Mouse (Mus musculus) MEL (cell line): ENCODE measurements around the gene Slc12a4. TPM values are rescaled to one million over a fixed set of nuclear protein-coding genes. Genes with fewer than 3 reads are reported as not detected.

ENCODE experiments used
- DNase-seq: peaks from one replicate; pipeline ENCODE4 v3.0.0; 2011; ENCODE audit warnings: low read depth, low spot score
- H3K27ac ChIP-seq: 2 replicates; pipeline ENCODE4 v1.5.1; 2012; ENCODE audit warnings: low read depth, mild to moderate bottlenecking, control low read depth, low read length, moderate library complexity; ENCODE audit not compliant: control insufficient read depth
- H3K27me3 ChIP-seq, 2 experiments: fragments of 150-350 bp in 1 of 2; sonication (generic) in 1 of 2; 2 replicates each; pipeline ENCODE4 v1.6.1; 2012; ENCODE audit warnings: low read length in 2 of 2, mild to moderate bottlenecking in 2 of 2, improper control_type of control experiment in 1 of 2, moderate library complexity in 1 of 2; ENCODE audit not compliant: insufficient read depth in 2 of 2, control insufficient read depth in 1 of 2
- H3K36me3 ChIP-seq, 2 experiments: 2 replicates each; pipeline ENCODE4 v1.6.1; 2012 to 2014; ENCODE audit warnings: low read length in 2 of 2, improper control_type of control experiment in 1 of 2, inconsistent platforms in 1 of 2, mild to moderate bottlenecking in 1 of 2; ENCODE audit not compliant: insufficient read depth in 2 of 2, control insufficient read depth in 1 of 2
- H3K4me1 ChIP-seq, 2 experiments: fragments of 150-350 bp in 1 of 2; sonication (generic) in 1 of 2; 2 replicates each; pipeline ENCODE4 v1.6.1; 2012; ENCODE audit warnings: low read length in 2 of 2, improper control_type of control experiment in 1 of 2, mild to moderate bottlenecking in 1 of 2; ENCODE audit not compliant: insufficient read depth in 2 of 2, control insufficient read depth in 1 of 2
- H3K4me3 ChIP-seq, 2 experiments: fragments of 150-350 bp in 1 of 2; sonication (generic) in 1 of 2; 2 replicates each; pipeline ENCODE4 v1.5.1; 2012; ENCODE audit warnings: low read depth in 2 of 2, low read length in 2 of 2, mild to moderate bottlenecking in 2 of 2, moderate library complexity in 2 of 2, control low read depth in 1 of 2, improper control_type of control experiment in 1 of 2; ENCODE audit not compliant: control insufficient read depth in 1 of 2, insufficient read depth in 1 of 2
- H3K79me2 ChIP-seq: 2 replicates; pipeline ENCODE4 v1.6.1; 2012; ENCODE audit warnings: mild to moderate bottlenecking, low read length, moderate library complexity; ENCODE audit not compliant: control insufficient read depth, poor library complexity, insufficient read depth
- H3K9ac ChIP-seq: 2 replicates; pipeline ENCODE4 v1.6.1; 2012; ENCODE audit warnings: low read depth, mild to moderate bottlenecking, control low read depth, low read length, moderate library complexity; ENCODE audit not compliant: control insufficient read depth, poor library complexity, severe bottlenecking
- H3K9me3 ChIP-seq: fragments of 150-350 bp; sonication (generic); replicated peaks from 2 replicates; pipeline ENCODE4 v1.6.1; 2012; ENCODE audit warnings: mild to moderate bottlenecking, low read length, improper control_type of control experiment, moderate library complexity; ENCODE audit not compliant: insufficient read depth
- CHD2 ChIP-seq: IDR thresholded peaks from 2 replicates; pipeline ENCODE4 v1.6.1; 2011; ENCODE audit warnings: low read length, improper control_type of control experiment
- EP300 ChIP-seq, 2 experiments: IDR thresholded peaks; 2 replicates each; pipeline ENCODE4 v1.6.1; 2011; ENCODE audit warnings: improper control_type of control experiment in 2 of 2, low read length in 2 of 2, low read depth in 1 of 2, mild to moderate bottlenecking in 1 of 2
- ETS1 ChIP-seq: IDR thresholded peaks from 2 replicates; pipeline ENCODE4 v1.6.1; 2012; ENCODE audit warnings: low read depth, mild to moderate bottlenecking, inconsistent platforms, low read length, improper control_type of control experiment, moderate library complexity
- HCFC1 ChIP-seq: IDR thresholded peaks from 2 replicates; pipeline ENCODE4 v1.6.1; 2012; ENCODE audit warnings: low read depth, mild to moderate bottlenecking, inconsistent platforms, low read length, improper control_type of control experiment, moderate library complexity
- JUND ChIP-seq: IDR thresholded peaks from 2 replicates; pipeline ENCODE4 v1.6.1; 2011; ENCODE audit warnings: low read depth, mild to moderate bottlenecking, improper control_type of control experiment, low read length
- KAT2A ChIP-seq: conservative IDR thresholded peaks from 2 replicates; pipeline ENCODE4 v1.6.1; 2012; ENCODE audit warnings: low read depth, low read length, improper control_type of control experiment, inconsistent platforms
- MAFK ChIP-seq: IDR thresholded peaks from 2 replicates; pipeline ENCODE4 v1.6.1; 2011; ENCODE audit warnings: low read depth, mild to moderate bottlenecking, low read length, improper control_type of control experiment, borderline replicate concordance
- MAX ChIP-seq: IDR thresholded peaks from 2 replicates; pipeline ENCODE4 v1.6.1; 2011; ENCODE audit warnings: low read length, improper control_type of control experiment
- MAZ ChIP-seq: IDR thresholded peaks from 2 replicates; pipeline ENCODE4 v1.6.1; 2012; ENCODE audit warnings: low read depth, mild to moderate bottlenecking, inconsistent platforms, low read length, improper control_type of control experiment
- MXI1 ChIP-seq: IDR thresholded peaks from 2 replicates; pipeline ENCODE4 v1.6.1; 2011; ENCODE audit warnings: mild to moderate bottlenecking, low read depth, low read length, improper control_type of control experiment
- MYC ChIP-seq: IDR thresholded peaks from 2 replicates; pipeline ENCODE4 v1.6.1; 2011; ENCODE audit warnings: low read depth, mild to moderate bottlenecking, low read length, improper control_type of control experiment, moderate library complexity
- NELFE ChIP-seq: IDR thresholded peaks from 2 replicates; pipeline ENCODE4 v1.6.1; 2011; ENCODE audit warnings: low read depth, low read length, improper control_type of control experiment
- NRF1 ChIP-seq: IDR thresholded peaks from 2 replicates; pipeline ENCODE4 v1.6.1; 2014; ENCODE audit warnings: low read depth, mild to moderate bottlenecking, inconsistent platforms, low read length, improper control_type of control experiment, moderate library complexity; ENCODE audit not compliant: poor library complexity, insufficient read depth, severe bottlenecking
- POLR2A ChIP-seq, 2 experiments: IDR thresholded peaks; 2 replicates each; pipeline ENCODE4 v1.6.1; 2011 to 2012; ENCODE audit warnings: low read length in 2 of 2, mild to moderate bottlenecking in 2 of 2, control low read depth in 1 of 2, improper control_type of control experiment in 1 of 2, low read depth in 1 of 2, moderate library complexity in 1 of 2; ENCODE audit not compliant: control insufficient read depth in 1 of 2, insufficient read depth in 1 of 2, poor library complexity in 1 of 2
- POLR2AphosphoS5 ChIP-seq: IDR thresholded peaks from 2 replicates; pipeline ENCODE4 v1.6.1; 2012; ENCODE audit warnings: low read depth, borderline replicate concordance, mild to moderate bottlenecking, inconsistent platforms, low read length, moderate library complexity, mixed read lengths
- RAD21 ChIP-seq: IDR thresholded peaks from 2 replicates; pipeline ENCODE4 v1.6.1; 2011; ENCODE audit warnings: mild to moderate bottlenecking, low read depth, low read length, improper control_type of control experiment
- SIN3A ChIP-seq: IDR thresholded peaks from 2 replicates; pipeline ENCODE4 v1.6.1; 2012; ENCODE audit warnings: low read length, improper control_type of control experiment, inconsistent platforms
- TBP ChIP-seq: IDR thresholded peaks from 2 replicates; pipeline ENCODE4 v1.8.0; 2011; ENCODE audit warnings: low read depth, low read length, improper control_type of control experiment
- TCF12 ChIP-seq: IDR thresholded peaks from 2 replicates; pipeline ENCODE4 v1.6.1; 2014; ENCODE audit warnings: low read depth, mild to moderate bottlenecking, inconsistent platforms, low read length, improper control_type of control experiment, moderate library complexity
- ZKSCAN1 ChIP-seq: IDR thresholded peaks from 2 replicates; pipeline ENCODE4 v1.6.1; 2012; ENCODE audit warnings: low read depth, mild to moderate bottlenecking, inconsistent platforms, low read length, improper control_type of control experiment, moderate library complexity
- ZMIZ1 ChIP-seq: IDR thresholded peaks from 2 replicates; pipeline ENCODE4 v1.6.1; 2012; ENCODE audit warnings: low read depth, mild to moderate bottlenecking, inconsistent platforms, low read length, improper control_type of control experiment, moderate library complexity
- ZNF384 ChIP-seq: IDR thresholded peaks from 2 replicates; pipeline ENCODE4 v1.6.1; 2012; ENCODE audit warnings: low read depth, mild to moderate bottlenecking, inconsistent platforms, low read length, improper control_type of control experiment
- polyA plus RNA-seq, 2 experiments: library from polyadenylated mRNA; stranded (reverse) in 1 of 2; unstranded in 1 of 2; fragments of >175 nt in 1 of 2; fragments of >200 nt in 1 of 2; gene quantifications; 2 replicates each; pipeline versions ENCODE4 v1.2.1 to v1.2.4; 2012; ENCODE audit warnings: low replicate concordance in 2 of 2, low read depth in 1 of 2; ENCODE audit not compliant: insufficient read length in 2 of 2, insufficient read depth in 1 of 2, missing spikeins in 1 of 2
- total RNA-seq: library from RNA; depleted of rRNA; stranded (reverse); fragments of 300-350 nt; gene quantifications from 2 replicates; pipeline ENCODE4 v1.2.3, GENCODE M21; 2012

Slc12a4 gene
- total and polyA plus RNA-seq, 3 experiments: 25.6 to 32.3 TPM; not detected in 1

DNA sequence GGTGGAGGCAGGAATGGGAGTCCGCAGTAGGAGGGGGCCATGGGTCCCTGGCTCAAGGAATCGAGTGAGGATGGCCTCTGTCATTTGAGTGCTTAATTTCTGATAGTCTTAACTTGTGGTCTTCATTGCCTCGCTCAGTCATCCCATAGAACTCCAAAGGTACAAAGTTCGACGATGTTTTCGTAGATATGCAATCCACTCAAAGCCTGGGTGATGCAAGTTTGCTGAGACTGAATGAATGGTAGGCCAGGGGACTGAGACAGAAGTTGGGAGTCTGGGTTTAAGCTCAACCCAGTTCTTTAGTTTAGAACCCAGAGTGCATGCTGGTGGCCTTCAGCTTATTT, 45.7 kb upstream of the Slc12a4 start, which contains the start of gene Ddx28:
Gene Ddx28 (minus strand): TSS at position 240 of the 344 bp plus-strand sequence.
- no peaks in the 10 kb centered on the region for H3K9me3 ChIP-seq
- peaks cover 2 to 18% of the 10 kb centered on the region in 2 experiments for H3K4me1 ChIP-seq
- peak within 1 kb of the TSS; percentile 82 for H3K27ac ChIP-seq
- no peaks in the 10 kb centered on the region for H3K27me3 ChIP-seq
- H3K4me3 ChIP-seq: peak within 1 kb of the TSS; percentile 66 to 92
- TF ChIP-seq KAT2A: no peak
- TF ChIP-seq ETS1: no peak
- TF ChIP-seq EP300 (IDR thresholded peaks at IDR 0.05; ENCODE audit: low read depth in 1 of 2, low read length in 2 of 2): no peak
- no peak for TF ChIP-seq MAFK
- no peak for TF ChIP-seq POLR2AphosphoS5
- peak within 1 kb of the TSS; percentile 88 for H3K9ac ChIP-seq
- H3K36me3 ChIP-seq: peaks cover 0 to 18% of the 10 kb centered on the region in 2 experiments; a peak in 2 of 4 replicates
- H3K79me2 ChIP-seq: peaks cover 16% of the 10 kb centered on the region
- DNase-seq: no peak

DNA sequence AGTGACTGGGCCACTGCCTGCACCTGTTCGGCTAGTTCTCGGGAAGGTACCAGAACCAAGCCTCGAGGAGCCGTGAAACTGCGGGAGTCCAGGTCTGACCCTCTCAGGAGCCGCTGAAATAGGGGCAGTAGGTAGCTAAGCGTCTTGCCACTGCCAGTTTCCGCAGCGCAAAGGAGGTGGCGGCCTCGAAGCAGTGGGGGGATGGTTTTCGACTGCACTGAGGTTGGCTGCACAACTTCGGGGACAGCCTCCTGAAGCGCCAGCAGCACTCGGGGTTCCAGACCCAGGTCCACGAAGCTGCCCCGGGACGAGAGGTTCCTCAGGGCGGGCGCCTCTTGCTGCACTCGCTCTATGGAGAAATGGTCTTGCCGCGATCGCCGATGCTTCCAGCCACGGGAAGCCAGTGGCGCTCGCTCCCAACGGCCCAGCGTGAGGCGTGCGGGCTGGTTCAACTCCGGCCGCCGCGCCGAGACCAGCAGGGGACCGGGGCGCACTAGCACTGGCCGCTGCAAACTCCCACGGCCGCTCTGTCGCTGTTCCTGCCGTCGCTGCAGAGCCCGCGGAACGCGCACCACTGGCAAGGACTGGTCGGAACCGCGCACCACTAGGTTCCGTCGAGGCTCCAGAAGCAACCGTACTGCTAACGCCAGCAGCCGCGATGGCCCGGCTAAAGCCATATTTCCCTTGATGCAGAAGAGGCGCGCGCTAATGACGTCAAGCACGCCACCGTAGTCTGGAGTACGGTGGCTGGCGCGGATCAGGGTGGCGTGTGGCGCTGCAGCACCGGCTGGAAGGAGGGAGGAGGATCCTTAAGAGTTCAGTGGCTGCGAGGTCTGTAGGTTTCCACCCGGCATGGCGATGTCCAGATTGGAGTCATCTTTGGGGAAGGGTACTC, 45.1 kb upstream of the Slc12a4 start:
- Histone ChIP-seq H3K4me1 (peaks cover under 1 to 13% of the 10 kb centered on the region in 2 experiments), H3K9ac (peak overlapping the region; percentile 88), H3K9me3 (no peaks in the 10 kb centered on the region), H3K79me2 (peaks cover 16% of the 10 kb centered on the region), H3K36me3 (peaks cover 0 to 12% of the 10 kb centered on the region in 2 experiments; a peak in 2 of 4 replicates), H3K27me3 (no peaks in the 10 kb centered on the region), H3K27ac (peak overlapping the region; percentile 82), H3K4me3 (peak overlapping the region; percentile 66 to 92)
- TF ChIP-seq MXI1 (peak; percentile 95), NRF1 (peak; percentile 42; the same call in 1 of the 2 replicates), POLR2A (IDR thresholded peaks at IDR 0.05; ENCODE audit: control insufficient read depth in 1 of 2, insufficient read depth in 1 of 2, low read depth in 1 of 2, low read length in 2 of 2, poor library complexity in 1 of 2) (peak; percentile 89 to 91), ZKSCAN1 (no peak), SIN3A (peak; percentile 99), TCF12 (peak; percentile 65), RAD21 (no peak), ZMIZ1 (peak; percentile 57; the same call in 1 of the 2 replicates), JUND (no peak), ETS1 (peak; percentile 59), HCFC1 (peak; percentile 97), CHD2 (no peak), MAZ (peak; percentile 75; the same call in 1 of the 2 replicates), MAX (peak; percentile 75), NELFE (peak; percentile 90), TBP (peak; percentile 80), ZNF384 (0 out of 2 replicates have a peak, but pooled peaks have one; percentile 14), MYC (peak; percentile 83; the same call in 1 of the 2 replicates), KAT2A (peak; percentile 79; the same call in 1 of the 2 replicates)
- peak; percentile 97 for DNase-seq
